Mouse (Mus musculus) hindbrain, embryonic 15.5 days (tissue): ENCODE measurements around the gene Terf2. TPM values are rescaled to one million over a fixed set of nuclear protein-coding genes. Genes with fewer than 3 reads are reported as not detected.
A peak's percentile ranks its signal among the peaks of the same experiment; 100 is the strongest.
"Not testable (repeated sequence)": the region's sequence is repeated elsewhere in the genome, so short reads cannot be mapped to it uniquely, and the experiment has no call there.

ENCODE experiments used
- ATAC-seq: fragments of 200-750 bp; cut with Nextera tagmentation; 2 replicates; pipeline ENCODE4 v1.8.0; 2017; ENCODE audit warnings: low read depth, moderate number of reproducible peaks, moderate TSS enrichment; ENCODE audit not compliant: low FRiP score
- H3K27ac ChIP-seq: fragments of 300-500 bp; sonication (generic); replicated peaks from 2 replicates; pipeline ENCODE4 v1.5.1; 2015; ENCODE audit warnings: mild to moderate bottlenecking, inconsistent platforms
- H3K27me3 ChIP-seq: fragments of 300-500 bp; sonication (generic); 2 replicates; pipeline ENCODE4 v1.6.1; 2015; ENCODE audit warnings: control low read depth, inconsistent platforms
- H3K36me3 ChIP-seq: fragments of 300-500 bp; sonication (generic); 2 replicates; pipeline ENCODE4 v1.6.1; 2015; ENCODE audit warnings: control low read depth, inconsistent platforms
- H3K4me1 ChIP-seq: fragments of 300-500 bp; sonication (generic); replicated peaks from 2 replicates; pipeline ENCODE4 v1.6.1; 2015; ENCODE audit warnings: control low read depth, inconsistent platforms
- H3K4me2 ChIP-seq: fragments of 300-500 bp; sonication (generic); 2 replicates; pipeline ENCODE4 v1.6.1; 2015; ENCODE audit warnings: moderate library complexity, mild to moderate bottlenecking, inconsistent platforms
- H3K4me3 ChIP-seq: fragments of 300-500 bp; sonication (generic); 2 replicates; pipeline ENCODE4 v1.5.1; 2015; ENCODE audit warnings: mild to moderate bottlenecking, inconsistent platforms
- H3K9ac ChIP-seq: fragments of 300-500 bp; sonication (generic); 2 replicates; pipeline ENCODE4 v1.6.1; 2015; ENCODE audit warnings: inconsistent platforms
- H3K9me3 ChIP-seq: fragments of 300-500 bp; sonication (generic); 2 replicates; pipeline ENCODE4 v1.6.1; 2016; ENCODE audit warnings: control low read depth, inconsistent platforms
- WGBS: fragments of 180-500 bp; shearing (Covaris S2); methylation state at CpG from one replicate; pipeline ENCODE4 v1.1.7; 2015; 5-methylcytosine and 5-hydroxymethylcytosine counted together
- polyA plus RNA-seq: library from polyadenylated mRNA; unstranded; fragments of >200 nt; fragmentation: Nextera tagmentation; extraction: Ambion mirVana; gene quantifications from 2 replicates; pipeline ENCODE4 v1.2.1, GENCODE M21; 2015

Terf2 gene
- polyA plus RNA-seq, 1 experiment from 2014 or later, result 26.8 TPM

- no peak overlapping the region for H3K27ac ChIP-seq
- no peaks in the 10 kb centered on the region for H3K9me3 ChIP-seq
- peaks cover 75% of the 10 kb centered on the region for H3K36me3 ChIP-seq
- H3K4me1 ChIP-seq, result peaks cover 22% of the 10 kb centered on the region
- H3K9ac ChIP-seq, result no peak overlapping the region
- 87% methylated on average over 5 of the region's 5 CpGs for WGBS
- H3K4me2 ChIP-seq, result no peak overlapping the region
- no peaks in the 10 kb centered on the region for H3K27me3 ChIP-seq
- peak overlapping the region; percentile 70; the same call in 1 of the 2 replicates for H3K4me3 ChIP-seq
- no peak for ATAC-seq
Measured at GRCm38 (mm10) chr8:107046976-107047375, 49.4 kb downstream of the Terf2 start.

- no peak for ATAC-seq
Measured at GRCm38 (mm10) chr8:107045478-107045877, 50.9 kb downstream of the Terf2 start.

GRCm38 (mm10) chr8:107040632-107041031 lies 55.7 kb downstream of the Terf2 start:
- ATAC-seq, result no peak

More at GRCm38 (mm10) chr8:107045478-107045877, 50.9 kb downstream of the Terf2 start:
- Histone ChIP-seq H3K36me3 (peaks cover 77% of the 10 kb centered on the region), H3K9ac (no peak overlapping the region), H3K27ac (no peak overlapping the region), H3K4me2 (no peak overlapping the region), H3K4me3 (no peak overlapping the region), H3K4me1 (peaks cover 22% of the 10 kb centered on the region), H3K9me3 (no peaks in the 10 kb centered on the region), H3K27me3 (no peaks in the 10 kb centered on the region)
- WGBS, result 93% methylated on average over 6 of the region's 6 CpGs

GRCm38 (mm10) chr8:107036626-107037025 lies 59.7 kb downstream of the Terf2 start:
- Histone ChIP-seq H3K36me3 (peaks cover 41% of the 10 kb centered on the region), H3K9me3 (no peaks in the 10 kb centered on the region), H3K27me3 (no peaks in the 10 kb centered on the region), H3K27ac (no peak overlapping the region), H3K9ac (no peak overlapping the region), H3K4me3 (no peak overlapping the region), H3K4me2 (no peak overlapping the region), H3K4me1 (peaks cover 23% of the 10 kb centered on the region)
- ATAC-seq, result no peak
- 89% methylated on average over 8 of the region's 8 CpGs for WGBS

More at GRCm38 (mm10) chr8:107040632-107041031, 55.7 kb downstream of the Terf2 start:
- no peak overlapping the region for H3K4me3 ChIP-seq
- no peak overlapping the region for H3K9ac ChIP-seq
- no peak overlapping the region for H3K4me2 ChIP-seq
- H3K36me3 ChIP-seq, result peaks cover 79% of the 10 kb centered on the region
- H3K27ac ChIP-seq, result no peak overlapping the region
- 86% methylated on average over 7 of the region's 7 CpGs for WGBS
- H3K4me1 ChIP-seq, result no peaks in the 10 kb centered on the region
- H3K27me3 ChIP-seq, result no peaks in the 10 kb centered on the region
- no peaks in the 10 kb centered on the region for H3K9me3 ChIP-seq

GRCm38 (mm10) chr8:107035641-107036040 lies 60.7 kb downstream of the Terf2 start:
- no peak overlapping the region for H3K4me2 ChIP-seq
- H3K27ac ChIP-seq, result no peak overlapping the region
- 92% methylated on average over 3 of the region's 3 CpGs for WGBS
- no peak overlapping the region for H3K4me3 ChIP-seq
- ATAC-seq, result no peak
- H3K36me3 ChIP-seq, result peaks cover 31% of the 10 kb centered on the region
- no peaks in the 10 kb centered on the region for H3K9me3 ChIP-seq
- H3K4me1 ChIP-seq, result peaks cover 23% of the 10 kb centered on the region
- no peaks in the 10 kb centered on the region for H3K27me3 ChIP-seq
- no peak overlapping the region for H3K9ac ChIP-seq

GRCm38 (mm10) chr8:107033609-107034008 lies 62.7 kb downstream of the Terf2 start:
- H3K9me3 ChIP-seq, H3K27ac ChIP-seq, H3K27me3 ChIP-seq, H3K4me3 ChIP-seq, ATAC-seq, H3K4me2 ChIP-seq, H3K9ac ChIP-seq: not testable (repeated sequence)
- Histone ChIP-seq H3K4me1 (peaks cover 23% of the 10 kb centered on the region), H3K36me3 (peaks cover 13% of the 10 kb centered on the region)
- WGBS, result 92% methylated on average over 2 of the region's 2 CpGs

GRCm38 (mm10) chr8:107031577-107032090 lies 64.7 kb downstream of the Terf2 start:
- peak overlapping the region; percentile 81 for H3K27ac ChIP-seq
- under 1% methylated on average over 38 of the region's 40 CpGs for WGBS
- ATAC-seq, result no peak

GRCm38 (mm10) chr8:107030650-107031576 lies 65.4 kb downstream of the Terf2 start, which contains the start of gene Vps4a:
TSS of gene Vps4a (plus strand) at chr8:107031222.
- peak within 1 kb of the TSS; percentile 65 for H3K4me2 ChIP-seq
- 5% methylated on average over 64 of the region's 66 CpGs for WGBS
- H3K27ac ChIP-seq, result peak within 1 kb of the TSS; percentile 81
- peaks cover 23% of the 10 kb centered on the region for H3K4me1 ChIP-seq
- peak within 1 kb of the TSS; percentile 93 for H3K4me3 ChIP-seq
- peak; percentile 97 for ATAC-seq
- H3K36me3 ChIP-seq, result no peaks in the 10 kb centered on the region
- H3K9me3 ChIP-seq, result no peaks in the 10 kb centered on the region
- no peaks in the 10 kb centered on the region for H3K27me3 ChIP-seq
- H3K9ac ChIP-seq, result peak within 1 kb of the TSS; percentile 96

More at GRCm38 (mm10) chr8:107031577-107032090, 64.7 kb downstream of the Terf2 start:
- Histone ChIP-seq H3K9ac (peak overlapping the region; percentile 96), H3K27me3 (no peaks in the 10 kb centered on the region), H3K4me1 (peaks cover 23% of the 10 kb centered on the region), H3K9me3 (no peaks in the 10 kb centered on the region), H3K4me3 (peak overlapping the region; percentile 93), H3K36me3 (peaks cover 4% of the 10 kb centered on the region), H3K4me2 (peak overlapping the region; percentile 65)

GRCm38 (mm10) chr8:107030058-107030457 lies 66.3 kb downstream of the Terf2 start:
- no peaks in the 10 kb centered on the region for H3K36me3 ChIP-seq
- no peak for ATAC-seq
- H3K9me3 ChIP-seq, result no peaks in the 10 kb centered on the region
- 74% methylated on average over 5 of the region's 5 CpGs for WGBS
- no peak overlapping the region for H3K4me2 ChIP-seq
- H3K27me3 ChIP-seq, result no peaks in the 10 kb centered on the region
- H3K27ac ChIP-seq, result no peak overlapping the region
- no peak overlapping the region for H3K9ac ChIP-seq
- peaks cover 23% of the 10 kb centered on the region for H3K4me1 ChIP-seq
- H3K4me3 ChIP-seq, result no peak overlapping the region

- no peak overlapping the region for H3K9ac ChIP-seq
- H3K9me3 ChIP-seq, result no peaks in the 10 kb centered on the region
- H3K4me1 ChIP-seq, result peaks cover 22% of the 10 kb centered on the region
- no peak overlapping the region for H3K4me3 ChIP-seq
- no peaks in the 10 kb centered on the region for H3K27me3 ChIP-seq
- 85% methylated on average over 3 of the region's 3 CpGs for WGBS
- ATAC-seq, result no peak
- H3K4me2 ChIP-seq, result no peak overlapping the region
- no peaks in the 10 kb centered on the region for H3K36me3 ChIP-seq
- H3K27ac ChIP-seq, result no peak overlapping the region
Measured at GRCm38 (mm10) chr8:107029310-107029709, 67.0 kb downstream of the Terf2 start.

- no peak overlapping the region for H3K4me3 ChIP-seq
- H3K4me2 ChIP-seq, result no peak overlapping the region
- ATAC-seq, result no peak
- no peaks in the 10 kb centered on the region for H3K36me3 ChIP-seq
- H3K27ac ChIP-seq, result no peak overlapping the region
- H3K4me1 ChIP-seq, result no peaks in the 10 kb centered on the region
- WGBS, result 92% methylated on average over 8 of the region's 8 CpGs
- no peaks in the 10 kb centered on the region for H3K27me3 ChIP-seq
- H3K9ac ChIP-seq, result no peak overlapping the region
- H3K9me3 ChIP-seq, result no peaks in the 10 kb centered on the region
Measured at GRCm38 (mm10) chr8:107023479-107023878, 72.9 kb downstream of the Terf2 start.
